Mouse (Mus musculus) c-Kit-positive CD71-positive TER-119-positive erythroid progenitor cells, embryonic 14.5 days (primary cell): ENCODE results near the gene Tiam1.

ENCODE experiments used
- DNase-seq: peaks from one replicate; pipeline ENCODE4 v3.0.0-alpha.2; 2013; ENCODE audit warnings: low spot score

Tiam1 gene

DNA sequence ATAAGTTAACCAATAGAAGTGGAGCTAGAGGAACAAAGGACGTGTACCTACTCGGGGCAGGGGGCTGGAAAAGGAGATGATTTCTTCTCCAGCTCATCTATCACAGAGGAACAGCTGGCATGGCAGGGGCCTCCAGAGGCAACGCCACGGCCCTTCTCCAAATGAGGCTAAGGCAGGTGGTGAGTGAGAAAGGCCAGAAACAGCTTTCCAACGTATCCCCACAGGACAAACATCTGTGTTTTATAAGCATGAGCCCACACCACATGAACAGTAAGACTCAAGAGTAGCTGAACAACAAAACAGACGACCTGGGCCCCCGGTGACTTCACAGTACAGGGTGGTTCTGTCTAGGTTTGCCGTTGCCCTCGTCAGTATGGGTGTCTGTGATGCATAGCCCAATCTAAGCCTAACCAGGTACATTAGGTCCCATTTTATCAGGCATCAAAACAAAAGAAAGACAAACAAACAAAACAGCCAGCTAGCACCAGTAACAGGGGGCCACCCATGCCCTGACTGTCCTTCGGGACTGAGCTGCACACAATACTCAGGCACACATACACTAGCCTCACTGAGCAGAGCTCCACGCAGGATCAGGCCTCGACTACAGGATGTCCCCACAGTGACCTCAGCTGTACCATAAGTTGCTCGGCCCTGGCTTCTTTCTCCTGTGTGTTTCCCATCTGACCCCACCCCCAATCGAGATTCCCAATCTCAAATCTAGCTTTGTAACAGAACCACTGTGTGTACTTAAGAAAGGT is 260.9 kb downstream of the Tiam1 start:
- no peak for DNase-seq

- DNase-seq = no peak
Measured at GRCm38 (mm10) chr16:89877206-89877605, 266.4 kb downstream of the Tiam1 start.

- no peak for DNase-seq
Measured at GRCm38 (mm10) chr16:89876079-89876478, 267.5 kb downstream of the Tiam1 start.

DNA sequence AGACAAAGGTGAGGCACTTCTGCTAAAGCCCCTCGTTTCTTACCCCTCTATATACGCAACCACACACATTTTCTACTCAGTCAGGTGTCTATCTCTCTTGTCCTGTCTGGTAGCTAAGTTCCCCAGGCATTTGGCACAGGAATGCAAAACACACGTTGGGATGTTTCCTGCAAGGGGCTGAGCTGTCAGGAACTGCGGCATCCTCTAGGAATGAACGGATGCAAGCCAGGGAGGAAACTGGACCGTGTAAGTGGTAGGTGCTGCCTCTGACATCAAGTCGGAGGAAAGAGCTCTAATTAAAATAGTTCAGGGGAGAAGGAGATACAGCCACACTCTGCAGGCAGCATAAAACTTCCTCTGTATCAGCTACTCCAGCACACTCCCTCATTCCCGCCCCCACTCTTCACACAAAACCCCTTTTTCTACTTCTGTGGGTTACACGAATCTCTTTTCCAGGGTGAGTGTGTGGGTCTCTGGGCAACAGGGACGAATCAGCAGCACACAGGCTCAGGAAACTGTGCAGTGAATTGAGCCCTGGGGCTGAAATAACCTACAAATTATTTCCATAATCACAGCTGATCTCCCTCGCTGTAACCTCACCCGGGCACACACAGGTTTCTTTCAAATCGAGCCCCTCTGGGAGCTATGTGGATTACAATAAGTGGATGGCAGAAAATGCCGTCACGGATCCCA is 269.4 kb downstream of the Tiam1 start:
- DNase-seq = no peak

GRCm38 (mm10) chr16:89872011-89872942 is 271.3 kb downstream of the Tiam1 start:
- no peak for DNase-seq

DNA sequence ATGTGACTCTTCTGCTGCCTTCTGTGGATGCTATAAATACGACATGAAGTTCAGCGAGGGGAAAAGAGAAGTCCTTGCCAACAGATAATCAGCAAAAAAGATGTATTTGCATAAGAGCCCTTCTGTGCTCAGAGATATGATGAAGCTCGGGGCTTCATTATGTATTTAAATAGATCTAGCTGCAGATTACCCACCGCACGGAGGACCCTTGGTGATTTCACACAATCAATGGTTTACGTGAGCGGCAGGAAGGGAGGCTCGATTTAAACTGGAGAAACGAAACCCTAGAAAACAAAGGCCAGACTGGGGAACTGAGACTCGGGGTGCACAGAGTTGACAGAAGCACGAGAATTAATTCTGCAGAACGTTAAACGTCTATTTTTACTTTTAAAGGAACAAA is 272.2 kb downstream of the Tiam1 start:
- no peak for DNase-seq

DNA sequence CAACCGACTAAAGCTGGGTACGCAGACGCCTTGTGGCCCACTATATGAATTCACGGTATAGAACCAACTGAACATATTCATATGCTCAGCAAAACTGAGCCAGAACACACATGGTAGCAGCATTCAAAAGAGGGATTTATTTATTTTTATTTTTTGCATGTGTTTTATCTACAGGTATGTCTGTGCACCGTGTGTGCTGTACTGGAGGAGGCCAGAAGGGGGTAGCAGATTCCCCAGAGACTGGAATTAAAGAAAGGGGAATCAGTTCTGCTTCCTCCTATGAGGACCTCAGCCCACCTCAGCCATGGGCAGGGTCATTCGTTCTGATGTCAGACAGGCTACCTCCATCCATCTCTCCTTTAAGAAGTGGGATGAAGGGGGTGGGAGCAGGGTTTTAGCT is 273.5 kb downstream of the Tiam1 start:
- no peak for DNase-seq

DNA sequence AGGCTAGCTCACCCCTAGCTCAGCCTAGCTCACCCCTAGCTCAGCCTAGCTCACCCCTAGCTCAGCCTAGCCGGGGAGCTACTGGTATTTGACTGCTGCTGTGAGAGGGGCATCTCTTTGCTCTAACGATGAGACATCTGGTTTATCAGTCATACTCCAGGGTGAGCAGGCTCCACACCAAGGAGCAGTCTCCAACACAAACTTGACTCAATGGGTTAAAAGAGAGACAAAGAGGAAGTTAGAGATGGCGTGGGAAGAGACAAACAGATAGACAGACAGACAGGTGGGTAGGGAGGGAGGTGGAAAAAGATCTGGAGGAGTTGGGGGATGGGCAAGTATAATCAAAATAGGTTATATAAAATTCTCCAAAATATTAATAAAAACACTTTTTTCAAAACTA is 275.1 kb downstream of the Tiam1 start:
- DNase-seq = no peak

DNA sequence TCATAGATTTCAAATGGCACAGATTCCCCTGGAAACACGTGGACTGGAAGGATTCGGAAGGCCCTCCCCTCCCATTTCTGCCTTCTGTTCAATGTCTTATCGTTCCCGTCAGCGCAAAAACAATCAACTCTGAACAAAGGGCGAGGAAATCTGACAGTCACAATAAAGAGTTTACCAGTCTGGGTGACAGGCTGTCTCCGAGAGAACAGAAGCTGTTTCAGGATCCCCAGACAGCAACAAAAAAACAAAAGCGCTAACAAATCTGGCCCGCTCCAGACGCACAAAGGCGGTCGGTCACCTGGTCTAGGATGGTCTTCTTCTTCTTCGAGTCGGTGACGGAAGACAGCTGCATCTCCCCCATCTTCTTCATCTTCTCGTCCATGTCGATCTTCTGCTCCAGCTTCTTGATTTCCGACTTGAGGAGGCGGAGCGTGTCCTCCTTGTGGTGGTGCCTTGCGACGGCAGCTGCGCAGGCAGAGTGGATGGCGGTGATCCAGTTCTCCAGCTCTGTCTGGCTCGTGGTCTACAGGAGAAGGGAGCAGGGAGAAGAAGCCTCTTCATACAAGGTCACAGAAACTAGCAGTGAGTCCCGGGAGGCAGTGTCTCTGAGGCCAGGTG is 276.2 kb downstream of the Tiam1 start:
- DNase-seq = no peak

GRCm38 (mm10) chr16:89865136-89865535 is 278.4 kb downstream of the Tiam1 start:
- no peak for DNase-seq

DNA sequence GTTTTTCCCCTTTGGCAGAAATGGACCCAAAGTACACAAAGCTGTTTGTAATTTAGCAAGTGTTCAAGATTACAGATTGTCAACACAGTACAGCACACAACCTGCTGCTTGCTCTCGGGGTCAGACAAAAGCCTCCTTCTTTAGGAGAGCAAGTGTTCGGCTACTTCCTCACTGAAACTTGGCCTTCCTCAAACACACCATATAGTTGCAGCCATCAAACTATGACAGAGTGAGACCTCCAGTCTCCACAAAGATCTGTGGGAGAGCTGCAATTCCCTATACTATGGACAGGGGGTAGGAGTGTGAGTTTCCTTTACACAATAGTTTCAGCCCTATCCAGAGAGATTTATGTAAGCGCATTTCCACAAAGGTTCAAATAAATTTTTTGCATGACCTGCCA is 278.9 kb downstream of the Tiam1 start:
- no peak for DNase-seq

DNA sequence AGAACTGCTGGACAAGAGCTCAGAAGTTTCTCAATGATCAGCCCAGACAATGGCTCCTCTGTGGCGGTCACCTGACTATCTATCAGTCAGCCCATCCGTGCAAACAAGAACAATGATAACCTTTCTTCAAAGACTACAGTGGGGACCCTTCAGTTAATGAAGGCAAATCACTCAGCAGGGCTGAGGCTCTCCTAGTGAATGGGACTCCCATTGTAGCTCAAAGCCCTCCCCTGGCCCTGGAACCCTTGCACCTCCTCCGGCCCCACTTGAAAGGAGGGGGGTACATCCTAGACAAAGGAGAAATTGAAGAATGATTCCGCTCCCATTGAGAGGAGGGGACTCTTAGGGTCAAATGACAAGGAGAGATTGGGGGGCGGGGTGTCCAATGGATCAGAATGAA is 280.3 kb downstream of the Tiam1 start:
- no peak for DNase-seq

GRCm38 (mm10) chr16:89861531-89861930 is 282.0 kb downstream of the Tiam1 start:
- no peak for DNase-seq

GRCm38 (mm10) chr16:89860708-89861107 is 282.9 kb downstream of the Tiam1 start:
- no peak for DNase-seq

GRCm38 (mm10) chr16:89857666-89858065 is 285.9 kb downstream of the Tiam1 start:
- DNase-seq = no peak

- no peak for DNase-seq
Measured at GRCm38 (mm10) chr16:89854731-89855130, 288.8 kb downstream of the Tiam1 start.

DNA sequence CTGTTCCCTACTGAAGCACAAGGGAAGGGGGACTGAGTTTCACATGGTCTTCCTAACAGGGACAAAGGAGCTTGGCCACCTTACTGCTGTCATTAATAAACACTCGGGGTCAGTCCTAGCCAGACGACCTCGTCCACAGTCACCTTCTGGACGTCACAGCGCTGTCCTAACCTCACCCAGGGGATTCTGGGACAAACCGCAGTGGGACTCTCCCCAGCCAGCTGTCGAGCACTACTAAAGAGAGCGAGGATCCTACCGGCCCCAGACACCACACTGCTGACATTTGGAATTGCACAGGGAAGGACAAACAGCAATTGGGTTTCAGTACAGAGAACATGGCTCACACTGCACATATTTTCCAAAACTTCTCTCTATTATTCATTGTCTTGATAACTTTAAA is 292.2 kb downstream of the Tiam1 start:
- DNase-seq = no peak

- no peak for DNase-seq
Measured at GRCm38 (mm10) chr16:89848651-89849597, 294.6 kb downstream of the Tiam1 start.

DNA sequence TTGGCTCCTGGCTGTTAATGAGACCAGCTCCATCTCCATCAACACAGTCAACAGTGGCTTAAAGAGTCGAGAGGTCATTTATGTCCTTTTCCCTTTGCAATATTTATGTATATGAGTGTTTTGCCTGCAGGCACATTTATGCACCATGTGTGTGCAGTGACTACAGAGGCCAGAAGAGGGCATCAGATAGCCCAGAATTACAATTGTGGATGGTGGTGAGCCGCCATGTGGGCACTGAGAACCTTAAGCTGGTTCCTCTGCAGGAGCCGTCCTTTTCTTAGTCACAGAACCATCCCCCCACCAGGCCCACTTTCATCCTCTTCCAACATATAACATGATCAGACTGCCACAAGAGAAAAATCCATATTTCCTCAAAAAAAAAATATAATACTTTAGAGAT is 295.4 kb downstream of the Tiam1 start:
- no peak for DNase-seq

DNA sequence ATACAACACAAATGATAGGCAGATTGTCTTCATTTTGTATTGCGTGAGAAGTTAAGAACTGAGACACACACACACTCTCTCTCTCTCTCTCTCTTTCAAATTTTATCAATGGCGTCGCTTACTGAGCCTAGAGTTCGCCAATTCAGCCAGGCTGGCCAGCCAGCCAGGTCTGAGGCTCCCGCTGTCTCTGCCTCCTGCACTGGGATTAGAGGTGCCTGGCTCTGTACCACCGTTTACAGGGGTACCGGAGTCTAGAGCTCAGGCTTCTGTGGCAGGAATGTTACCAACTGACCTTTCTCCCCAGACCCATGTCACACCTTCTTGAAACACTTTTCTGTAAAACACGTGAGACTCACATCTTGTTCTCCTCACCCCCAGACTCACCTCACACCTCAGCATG is 298.1 kb downstream of the Tiam1 start:
- no peak for DNase-seq

GRCm38 (mm10) chr16:89844580-89844979 is 299.0 kb downstream of the Tiam1 start:
- no peak for DNase-seq
